Mouse (Mus musculus) myocyte (in vitro differentiated cells): ENCODE results near the gene Rtl10.

Source experiments
- E2F4 ChIP-seq: IDR thresholded peaks from one replicate; pipeline ENCODE4 v1.6.1; 2011; ENCODE audit warnings: mild to moderate bottlenecking, control low read depth, moderate library complexity; ENCODE audit not compliant: insufficient read depth
- MAX ChIP-seq: IDR thresholded peaks from one replicate; pipeline ENCODE4 v1.6.1; 2011; ENCODE audit warnings: low read depth, mild to moderate bottlenecking, control low read depth
- POLR2A ChIP-seq: IDR thresholded peaks from one replicate; pipeline ENCODE4 v1.6.1; 2011; ENCODE audit warnings: low read depth, mild to moderate bottlenecking, control low read depth, moderate library complexity; ENCODE audit not compliant: insufficient read length
- SRF ChIP-seq: IDR thresholded peaks from one replicate; pipeline ENCODE4 v1.6.1; 2011; ENCODE audit warnings: low read depth; ENCODE audit not compliant: control insufficient read depth, insufficient read length
- TCF12 ChIP-seq: IDR thresholded peaks from one replicate; pipeline ENCODE4 v1.6.1; 2011; ENCODE audit warnings: mild to moderate bottlenecking, control low read depth; ENCODE audit not compliant: poor library complexity, insufficient read depth, severe bottlenecking
- USF1 ChIP-seq: IDR thresholded peaks from one replicate; pipeline ENCODE4 v1.6.1; 2011; ENCODE audit warnings: low read depth, mild to moderate bottlenecking, control low read depth, moderate library complexity

DNA sequence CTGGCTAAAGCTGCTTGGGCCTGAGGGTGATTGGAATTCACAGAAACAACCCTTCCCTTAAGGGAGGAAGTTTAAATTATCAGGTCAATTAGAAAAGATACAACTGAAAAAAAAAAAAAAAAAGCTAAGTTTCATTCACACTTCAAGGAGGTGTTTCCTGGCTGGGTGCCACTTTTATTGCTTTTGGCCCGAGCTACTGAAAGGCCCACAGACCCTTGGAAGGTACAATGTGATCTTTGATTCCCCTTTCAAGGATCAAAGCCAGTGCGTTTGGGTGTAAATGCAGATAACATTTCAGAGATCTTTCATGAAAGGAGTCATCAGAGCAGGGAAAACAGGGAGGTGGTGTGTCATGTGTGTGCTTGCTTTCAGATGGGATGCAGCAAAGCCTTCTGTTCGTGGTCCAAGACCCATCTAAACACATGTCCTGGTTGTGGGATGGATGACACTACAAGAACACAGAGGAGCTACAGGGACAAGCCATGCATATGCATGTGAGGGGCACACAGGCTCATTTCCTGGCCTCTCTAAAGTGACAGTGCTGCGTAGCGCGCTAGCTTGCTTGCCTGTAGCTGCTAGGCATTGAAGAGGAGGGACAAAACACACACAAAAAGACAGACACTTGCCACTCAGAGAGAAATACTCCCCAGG lies 711 bp upstream of the Rtl10 start:
- TF ChIP-seq POLR2A (no peak), TCF12 (no peak), USF1 (no peak), MAX (no peak), E2F4 (no peak), SRF (no peak)
